Mouse (Mus musculus) ES-E14 (cell line): ENCODE results near the gene Rrm1. TPM values are rescaled to one million over a fixed set of nuclear protein-coding genes. Genes with fewer than 3 reads are reported as not detected.

Source experiments
- DNase-seq: peaks from one replicate; pipeline ENCODE4 v3.0.0-alpha.2; 2013; ENCODE audit warnings: low read depth, low spot score
- H3K27ac ChIP-seq: 2 replicates; pipeline ENCODE4 v1.5.1; 2012; ENCODE audit warnings: low read depth, mild to moderate bottlenecking, low read length, moderate library complexity, mixed read lengths; ENCODE audit not compliant: poor library complexity, insufficient read depth, severe bottlenecking
- H3K36me3 ChIP-seq: 2 replicates; pipeline ENCODE4 v1.6.1; 2012; ENCODE audit warnings: mild to moderate bottlenecking, low read length, moderate library complexity, mixed read lengths; ENCODE audit not compliant: control insufficient read depth, poor library complexity, insufficient read depth, severe bottlenecking
- H3K4me1 ChIP-seq, 2 experiments: fragments of 150-350 bp in 1 of 2; sonication (generic) in 1 of 2; 2 replicates each; pipeline ENCODE4 v1.6.1; 2012; ENCODE audit warnings: low read length in 2 of 2, mild to moderate bottlenecking in 1 of 2, mixed read lengths in 1 of 2; ENCODE audit not compliant: control insufficient read depth in 2 of 2, insufficient read depth in 2 of 2, poor library complexity in 1 of 2
- H3K4me3 ChIP-seq, 2 experiments: fragments of 150-350 bp in 1 of 2; sonication (generic) in 1 of 2; 2 replicates each; pipeline ENCODE4 v1.5.1; 2012; ENCODE audit warnings: low read length in 2 of 2, low read depth in 1 of 2, mild to moderate bottlenecking in 1 of 2, mixed read lengths in 1 of 2; ENCODE audit not compliant: insufficient read depth in 1 of 2, poor library complexity in 1 of 2, severe bottlenecking in 1 of 2
- H3K9ac ChIP-seq: 2 replicates; pipeline ENCODE4 v1.6.1; 2012; ENCODE audit warnings: low read depth, mild to moderate bottlenecking, low read length, mixed read lengths; ENCODE audit not compliant: poor library complexity, insufficient read depth, severe bottlenecking
- H3K9me3 ChIP-seq: fragments of 150-350 bp; sonication (generic); 2 replicates; pipeline ENCODE4 v1.6.1; 2012; ENCODE audit warnings: low read depth, mild to moderate bottlenecking, low read length; ENCODE audit not compliant: control insufficient read depth, insufficient read depth
- CHD2 ChIP-seq: IDR thresholded peaks from 2 replicates; pipeline ENCODE4 v1.6.1; 2014; ENCODE audit warnings: mild to moderate bottlenecking, low read depth, low read length, inconsistent platforms
- HCFC1 ChIP-seq: IDR thresholded peaks from 2 replicates; pipeline ENCODE4 v1.6.1; 2012; ENCODE audit warnings: low read length, inconsistent platforms, borderline replicate concordance; ENCODE audit not compliant: insufficient read depth
- MAFK ChIP-seq: IDR thresholded peaks from 2 replicates; pipeline ENCODE4 v1.6.1; 2014; ENCODE audit warnings: mild to moderate bottlenecking, low read depth, low read length, inconsistent platforms; ENCODE audit not compliant: insufficient read depth
- ZC3H11A ChIP-seq: IDR thresholded peaks from 2 replicates; pipeline ENCODE4 v1.6.1; 2012; ENCODE audit warnings: low read depth, mild to moderate bottlenecking, inconsistent platforms, low read length, borderline replicate concordance
- ZNF384 ChIP-seq: IDR thresholded peaks from 2 replicates; pipeline ENCODE4 v1.6.1; 2012; ENCODE audit warnings: low read depth, low read length, inconsistent platforms
- in situ Hi-C, 2 experiments: fragments of 600-800 bp; cut with MboI; formaldehyde crosslinking; loops; one replicate each; pipeline ENCODE4 v1.15.1; 2025; ENCODE audit warnings: low sequenced_read_pairs in 2 of 2, inconsistent platforms in 1 of 2; ENCODE audit not compliant: unreplicated experiment in 2 of 2
- total RNA-seq: library from RNA; depleted of rRNA; stranded (reverse); fragments of 300-350 nt; gene quantifications from 2 replicates; pipeline ENCODE4 v1.2.3, GENCODE M21; 2012

The Rrm1 gene
- total RNA-seq, 1 experiment: 109 TPM

DNA sequence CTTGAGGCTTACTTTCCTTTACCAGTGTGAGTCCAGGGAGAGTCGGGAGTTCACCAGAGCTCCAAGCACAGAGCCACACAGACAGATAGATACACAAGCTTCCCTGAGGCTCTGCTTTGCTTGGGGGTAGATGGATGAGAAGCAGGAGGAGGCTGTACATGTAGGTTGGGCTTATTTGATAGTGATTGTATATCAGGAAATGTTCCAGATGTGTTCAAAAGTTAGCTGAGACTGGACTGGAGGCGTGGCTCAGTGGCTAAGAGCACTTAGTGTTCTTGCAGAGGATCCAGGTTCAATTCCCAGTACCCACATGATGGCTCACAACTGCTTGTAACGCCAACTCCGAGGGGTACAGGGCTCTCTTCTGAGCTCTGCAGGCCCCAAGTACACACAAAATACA is 36.9 kb downstream of the Rrm1 start:
- DNase-seq: no peak
- in situ Hi-C loops: no loop called here
- no peak overlapping the region for H3K9ac ChIP-seq
- H3K36me3 ChIP-seq: peaks cover 2% of the 10 kb centered on the region; the same call in 1 of the 2 replicates
- TF ChIP-seq ZNF384 (no peak), HCFC1 (no peak), MAFK (no peak), ZC3H11A (no peak), CHD2 (no peak)
- no peaks in the 10 kb centered on the region for H3K9me3 ChIP-seq
- H3K4me1 ChIP-seq: peaks cover 8 to 10% of the 10 kb centered on the region in 2 experiments; a peak in 3 of 4 replicates
- no peak overlapping the region; the same call in 1 of the 2 replicates for H3K27ac ChIP-seq
- no peak overlapping the region for H3K4me3 ChIP-seq

DNA sequence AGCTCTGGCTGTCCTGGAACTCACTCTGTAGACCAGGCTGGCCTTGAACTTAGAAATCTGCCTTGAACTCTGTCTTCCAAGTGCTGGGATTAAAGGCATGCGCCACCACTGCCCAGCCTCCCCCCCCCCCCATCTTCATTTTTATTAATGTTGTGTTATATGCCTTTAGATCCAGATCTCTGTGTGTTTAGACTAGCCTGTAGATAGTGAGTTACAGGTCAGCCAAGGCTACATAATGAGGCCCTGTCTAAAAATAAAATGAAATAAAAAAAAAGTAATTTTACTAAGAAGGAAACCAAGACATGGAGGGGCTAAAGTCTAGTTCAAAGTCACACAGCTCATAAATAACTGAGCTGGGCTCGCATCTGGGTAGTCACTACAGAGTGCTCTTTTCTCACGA is 37.4 kb downstream of the Rrm1 start:
- Histone ChIP-seq H3K27ac (peak overlapping the region; percentile 69), H3K9ac (no peak overlapping the region), H3K9me3 (no peaks in the 10 kb centered on the region), H3K4me1 (peaks cover 8 to 10% of the 10 kb centered on the region in 2 experiments; a peak in 3 of 4 replicates), H3K36me3 (peaks cover 2% of the 10 kb centered on the region; the same call in 1 of the 2 replicates), H3K4me3 (no peak overlapping the region)
- in situ Hi-C loops: no loop called here
- DNase-seq: no peak
- TF ChIP-seq MAFK (no peak), CHD2 (no peak), HCFC1 (no peak), ZNF384 (no peak), ZC3H11A (no peak)

DNA sequence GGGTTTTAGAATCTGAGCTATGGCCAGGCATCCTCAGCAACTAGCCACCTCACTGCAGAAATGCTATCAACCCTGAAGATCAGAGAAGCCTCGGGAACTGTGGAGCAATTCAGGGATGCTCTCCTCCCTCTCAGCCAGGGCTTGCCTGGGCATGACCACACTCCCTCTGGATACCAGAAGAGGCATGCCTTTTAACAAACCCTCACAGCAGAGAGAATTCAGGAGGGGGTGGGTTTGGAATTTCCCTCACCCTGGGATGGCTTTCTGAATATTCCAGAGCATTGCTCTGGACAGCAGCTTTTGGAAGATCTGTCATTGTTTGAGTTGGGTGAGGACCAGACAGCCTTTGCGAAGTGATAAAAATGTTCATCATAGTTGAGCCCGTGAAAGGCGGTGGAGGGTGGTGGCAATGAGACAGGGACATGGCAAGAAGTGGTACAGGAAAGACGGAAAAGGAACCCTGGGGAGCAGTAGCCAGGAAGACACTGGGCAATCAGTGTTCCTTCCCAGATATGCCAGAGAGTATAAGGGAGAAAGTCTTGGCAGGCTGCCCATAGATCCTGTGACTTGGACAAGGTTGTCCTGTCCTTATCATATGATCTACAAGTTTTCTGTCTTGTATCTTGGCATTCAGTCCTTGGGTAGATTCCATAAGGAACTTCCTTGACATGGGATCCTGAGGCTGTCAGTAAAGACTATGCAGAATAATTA is 38.0 kb downstream of the Rrm1 start:
- in situ Hi-C loops: no loop called here
- Histone ChIP-seq H3K36me3 (peaks cover 2% of the 10 kb centered on the region; the same call in 1 of the 2 replicates), H3K4me1 (peaks cover 8 to 10% of the 10 kb centered on the region in 2 experiments; a peak in 3 of 4 replicates), H3K27ac (peak overlapping the region; percentile 69), H3K9ac (no peak overlapping the region), H3K9me3 (no peaks in the 10 kb centered on the region), H3K4me3 (no peak overlapping the region)
- DNase-seq: no peak
- TF ChIP-seq MAFK: no peak
- no peak for TF ChIP-seq ZNF384
- no peak for TF ChIP-seq CHD2
- TF ChIP-seq HCFC1: 0 out of 2 replicates have a peak, but pooled peaks have one; percentile 39
- TF ChIP-seq ZC3H11A: no peak

DNA sequence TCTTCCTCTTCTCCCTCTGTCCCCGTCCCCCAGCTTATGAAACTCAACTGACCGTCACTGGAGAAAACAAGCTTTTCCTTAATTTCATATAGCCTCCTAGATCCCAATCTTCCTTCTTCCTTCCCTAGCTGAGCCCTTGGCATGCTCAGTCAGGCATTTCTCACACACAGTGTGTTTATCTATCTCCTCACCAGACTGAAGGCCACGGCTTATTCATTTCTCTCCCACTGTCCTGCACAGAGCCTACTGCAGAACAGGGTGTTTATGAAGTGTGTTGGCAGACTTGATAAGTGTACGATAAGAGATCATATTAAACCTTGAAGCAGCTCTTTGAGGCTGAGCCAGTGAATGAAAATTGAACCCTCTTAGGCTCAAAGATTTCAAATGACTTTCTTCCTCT is 39.3 kb downstream of the Rrm1 start:
- Histone ChIP-seq H3K36me3 (peaks cover 2% of the 10 kb centered on the region; the same call in 1 of the 2 replicates), H3K4me3 (no peak overlapping the region), H3K4me1 (peaks cover 8 to 10% of the 10 kb centered on the region in 2 experiments; a peak in 3 of 4 replicates), H3K9ac (no peak overlapping the region), H3K27ac (no peak overlapping the region), H3K9me3 (no peaks in the 10 kb centered on the region)
- no peak for DNase-seq
- no peak for TF ChIP-seq ZC3H11A
- no peak for TF ChIP-seq CHD2
- no peak for TF ChIP-seq ZNF384
- TF ChIP-seq HCFC1: no peak
- TF ChIP-seq MAFK: no peak
- in situ Hi-C loops: no loop called here
